Mouse (Mus musculus): ENCODE results near the gene Ankrd35. TPM values are rescaled to one million over a fixed set of nuclear protein-coding genes. Genes with fewer than 3 reads are reported as not detected.
"Not testable (repeated sequence)": the region's sequence is repeated elsewhere in the genome, so short reads cannot be mapped to it uniquely, and the experiment has no call there.

The Ankrd35 gene
- polyA plus RNA-seq, 1 experiment from 2014 or later, result 0.33 TPM

DNA sequence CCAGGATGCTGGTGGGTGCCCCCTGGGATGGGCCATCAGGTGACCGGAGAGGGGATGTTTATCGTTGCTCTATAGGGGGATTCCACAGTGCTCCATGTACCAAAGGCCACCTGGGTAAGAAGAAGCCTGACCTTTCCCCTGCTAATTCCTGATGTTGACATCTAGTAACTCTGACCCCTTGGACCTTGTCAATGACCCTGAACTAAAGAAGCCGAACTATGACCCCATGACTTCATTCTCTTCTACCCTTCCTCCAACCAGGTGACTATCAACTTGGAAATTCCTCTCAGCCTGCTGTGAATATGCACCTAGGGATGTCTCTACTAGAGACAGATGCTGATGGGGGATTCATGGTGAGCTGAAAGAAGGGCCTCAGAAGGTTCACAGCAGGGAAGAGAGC, 22.6 kb upstream of the Ankrd35 start:
- Histone ChIP-seq H3K9me3 (no peaks in the 10 kb centered on the region), H3K36me3 (peaks cover 22% of the 10 kb centered on the region), H3K27ac (replicated peaks) (no peak overlapping the region), H3K9ac (no peak overlapping the region), H3K27me3 (replicated peaks) (no peaks in the 10 kb centered on the region), H3K4me2 (no peak overlapping the region), H3K4me3 (no peak overlapping the region), H3K4me1 (peaks cover 18% of the 10 kb centered on the region)
- no peak for ATAC-seq (ENCODE audit: extremely low read depth, insufficient number of reproducible peaks, low FRiP score, low TSS enrichment)
- WGBS, result 89% methylated on average over 3 of the region's 3 CpGs

DNA sequence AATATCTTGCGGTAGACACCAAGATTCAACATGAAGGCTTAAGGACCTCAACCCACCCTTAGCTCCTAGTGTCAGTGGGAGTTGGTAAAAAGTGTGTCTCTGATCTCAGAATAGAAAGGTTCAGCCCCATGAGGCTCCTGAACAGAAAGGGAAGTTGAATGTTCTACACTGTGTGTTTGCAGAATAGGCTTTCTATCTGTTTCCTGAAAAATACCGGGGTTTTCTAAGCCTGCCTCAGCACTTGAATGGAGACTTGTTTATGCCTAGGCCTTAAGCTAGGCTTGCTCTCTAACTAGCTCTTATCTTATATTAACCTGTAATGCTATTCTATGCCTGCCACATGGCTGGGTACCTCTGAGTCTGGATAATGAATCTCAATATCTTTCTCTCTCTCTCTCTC, 9.0 kb upstream of the Ankrd35 start:
- no peak for ATAC-seq (ENCODE audit: extremely low read depth, insufficient number of reproducible peaks, low FRiP score, low TSS enrichment)
- Histone ChIP-seq H3K4me1 (peaks cover 8% of the 10 kb centered on the region), H3K36me3 (no peaks in the 10 kb centered on the region), H3K27me3 (replicated peaks) (peaks cover 4% of the 10 kb centered on the region; the same call in 1 of the 2 replicates), H3K9me3 (no peaks in the 10 kb centered on the region), H3K9ac (no peak overlapping the region), H3K4me3 (no peak overlapping the region), H3K4me2 (no peak overlapping the region), H3K27ac (replicated peaks) (no peak overlapping the region)
- 72% methylated on average over 2 of the region's 2 CpGs for WGBS

DNA sequence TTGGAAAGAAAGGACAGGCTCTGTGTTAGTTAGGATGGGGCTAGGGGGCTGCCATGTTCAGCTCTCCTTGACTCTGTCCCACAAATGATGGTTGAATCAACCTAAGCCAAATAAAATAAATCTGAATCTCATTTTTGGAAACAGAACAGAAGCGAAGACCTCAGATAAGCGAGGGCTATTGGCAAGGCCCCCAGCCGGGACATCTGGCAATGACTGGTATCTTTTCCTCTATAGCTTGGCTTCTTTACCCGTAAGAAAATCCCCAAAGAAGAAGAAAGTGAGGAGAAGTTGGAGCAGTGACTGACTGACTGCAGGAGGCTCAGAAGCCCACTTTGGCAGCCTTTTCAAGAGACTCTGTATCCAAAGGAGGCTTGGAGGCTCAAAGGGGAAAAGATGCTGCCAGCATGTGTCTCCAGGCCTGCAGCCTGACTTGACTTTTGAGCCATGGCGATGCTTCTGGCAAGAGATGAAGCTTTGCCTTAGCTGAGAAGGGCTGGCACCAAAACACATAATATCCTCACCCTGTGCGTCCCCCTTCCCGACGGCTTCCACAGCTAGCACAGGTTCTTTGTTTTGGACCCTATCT, 7.1 kb upstream of the Ankrd35 start:
- no peak for ATAC-seq (ENCODE audit: extremely low read depth, insufficient number of reproducible peaks, low FRiP score, low TSS enrichment)
- 42% methylated on average over 8 of the region's 8 CpGs for WGBS
- peaks cover 4% of the 10 kb centered on the region; the same call in 1 of the 2 replicates for H3K27me3 ChIP-seq (replicated peaks)
- peak overlapping the region; percentile 24; the same call in 1 of the 2 replicates for H3K9ac ChIP-seq
- H3K9me3 ChIP-seq, result no peaks in the 10 kb centered on the region
- peaks cover 8% of the 10 kb centered on the region for H3K4me1 ChIP-seq
- H3K27ac ChIP-seq (replicated peaks), result peak overlapping the region; percentile 9; the same call in 1 of the 2 replicates
- H3K4me2 ChIP-seq, result peak overlapping the region; percentile 71
- no peaks in the 10 kb centered on the region for H3K36me3 ChIP-seq
- H3K4me3 ChIP-seq, result no peak overlapping the region

- H3K27me3 ChIP-seq (replicated peaks), result peaks cover 4% of the 10 kb centered on the region; the same call in 1 of the 2 replicates
- no peak; the same call in 1 of the 2 replicates for ATAC-seq (ENCODE audit: extremely low read depth, insufficient number of reproducible peaks, low FRiP score, low TSS enrichment)
- WGBS, result 8% methylated on average over 15 of the region's 18 CpGs
- no peaks in the 10 kb centered on the region for H3K9me3 ChIP-seq
- H3K4me2 ChIP-seq, result peak overlapping the region; percentile 71
- no peaks in the 10 kb centered on the region for H3K36me3 ChIP-seq
- H3K27ac ChIP-seq (replicated peaks), result peak overlapping the region; percentile 9
- H3K4me3 ChIP-seq, result peak overlapping the region; percentile 40
- H3K9ac ChIP-seq, result peak overlapping the region; percentile 71
- H3K4me1 ChIP-seq, result peaks cover 8% of the 10 kb centered on the region
These were observed 6.3 kb upstream of the Ankrd35 start for GRCm38 (mm10) chr3:96663432-96664239.

- ATAC-seq (ENCODE audit: extremely low read depth, insufficient number of reproducible peaks, low FRiP score, low TSS enrichment); H3K9me3 ChIP-seq: not testable (repeated sequence)
- 79% methylated on average over 7 of the region's 7 CpGs for WGBS
These were observed 4.1 kb upstream of the Ankrd35 start for GRCm38 (mm10) chr3:96665732-96666363.

DNA sequence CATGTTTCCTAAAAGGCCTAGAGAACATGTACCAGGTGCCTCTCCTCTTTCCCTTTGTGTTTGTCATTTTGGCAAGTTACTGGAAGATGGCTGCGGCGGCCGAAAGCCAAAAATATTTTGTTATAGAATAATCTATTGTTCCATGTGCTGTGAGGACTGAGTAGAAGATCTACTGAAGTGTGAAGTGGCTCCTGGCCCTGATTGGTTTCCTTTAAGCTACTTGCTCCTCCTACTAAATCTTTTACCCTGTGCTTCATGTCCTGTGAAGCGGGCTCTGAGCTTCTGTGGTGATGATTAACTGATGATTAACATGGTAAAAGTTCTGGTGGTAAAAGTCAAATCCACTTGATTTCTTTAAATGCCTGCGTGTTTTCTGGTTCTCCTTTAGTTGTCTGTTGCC, 3.0 kb upstream of the Ankrd35 start:
- Histone ChIP-seq H3K9ac (no peak overlapping the region), H3K4me1 (peaks cover 17% of the 10 kb centered on the region), H3K9me3 (no peaks in the 10 kb centered on the region), H3K36me3 (no peaks in the 10 kb centered on the region), H3K4me3 (no peak overlapping the region), H3K27ac (replicated peaks) (no peak overlapping the region), H3K27me3 (replicated peaks) (peaks cover 15% of the 10 kb centered on the region; the same call in 1 of the 2 replicates), H3K4me2 (no peak overlapping the region)
- no peak for ATAC-seq (ENCODE audit: extremely low read depth, insufficient number of reproducible peaks, low FRiP score, low TSS enrichment)
- 77% methylated on average over 5 of the region's 5 CpGs for WGBS

More at GRCm38 (mm10) chr3:96665732-96666363, 4.1 kb upstream of the Ankrd35 start:
- not testable (repeated sequence) for H3K9ac ChIP-seq; H3K27me3 ChIP-seq (replicated peaks); H3K4me2 ChIP-seq; H3K27ac ChIP-seq (replicated peaks); H3K36me3 ChIP-seq; H3K4me3 ChIP-seq
- H3K4me1 ChIP-seq, result peaks cover 16% of the 10 kb centered on the region

GRCm38 (mm10) chr3:96667316-96667715, 2.6 kb upstream of the Ankrd35 start:
- Histone ChIP-seq H3K9me3 (no peaks in the 10 kb centered on the region), H3K27me3 (replicated peaks) (peaks cover 19% of the 10 kb centered on the region; the same call in 1 of the 2 replicates), H3K4me2 (no peak overlapping the region), H3K27ac (replicated peaks) (no peak overlapping the region), H3K36me3 (no peaks in the 10 kb centered on the region), H3K4me3 (no peak overlapping the region), H3K4me1 (peaks cover 17% of the 10 kb centered on the region), H3K9ac (no peak overlapping the region)
- no peak for ATAC-seq (ENCODE audit: extremely low read depth, insufficient number of reproducible peaks, low FRiP score, low TSS enrichment)
- WGBS, result 34% methylated on average over 1 of the region's 1 CpGs

DNA sequence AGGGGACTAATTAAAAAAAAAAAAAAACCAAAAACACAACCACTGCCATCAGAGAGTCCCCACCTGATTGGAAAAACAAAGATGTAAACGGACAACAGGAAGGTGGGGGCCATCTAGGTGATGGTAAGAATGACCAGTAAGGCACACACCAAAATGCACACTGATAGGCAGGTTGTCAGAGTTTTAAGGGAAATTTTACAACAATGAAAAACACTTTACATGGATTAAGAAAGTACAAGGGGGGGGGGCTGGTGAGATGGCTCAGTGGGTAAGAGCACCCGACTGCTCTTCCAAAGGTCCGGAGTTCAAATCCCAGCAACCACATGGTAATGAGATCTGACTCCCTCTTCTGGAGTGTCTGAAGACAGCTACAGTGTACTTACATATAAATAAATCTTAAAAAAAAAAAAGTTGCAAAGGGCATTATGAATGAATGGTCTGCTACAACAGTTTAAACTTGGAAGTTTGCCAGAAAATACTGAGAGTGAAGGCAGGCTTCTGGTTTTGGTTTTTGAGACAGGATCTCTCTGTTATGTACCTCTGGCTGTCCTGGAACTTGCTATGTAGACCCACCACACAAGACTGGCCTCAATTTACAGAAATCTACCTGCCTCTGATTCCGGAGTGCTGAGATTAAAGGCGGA, 1.4 kb upstream of the Ankrd35 start:
- no peak for ATAC-seq (ENCODE audit: extremely low read depth, insufficient number of reproducible peaks, low FRiP score, low TSS enrichment)
- Histone ChIP-seq H3K4me3 (no peak overlapping the region), H3K27ac (replicated peaks) (no peak overlapping the region), H3K9ac (no peak overlapping the region), H3K27me3 (replicated peaks) (peaks cover 22% of the 10 kb centered on the region; the same call in 1 of the 2 replicates), H3K4me1 (peaks cover 14% of the 10 kb centered on the region), H3K9me3 (no peaks in the 10 kb centered on the region), H3K4me2 (no peak overlapping the region), H3K36me3 (no peaks in the 10 kb centered on the region)
- 90% methylated on average over 5 of the region's 5 CpGs for WGBS

DNA sequence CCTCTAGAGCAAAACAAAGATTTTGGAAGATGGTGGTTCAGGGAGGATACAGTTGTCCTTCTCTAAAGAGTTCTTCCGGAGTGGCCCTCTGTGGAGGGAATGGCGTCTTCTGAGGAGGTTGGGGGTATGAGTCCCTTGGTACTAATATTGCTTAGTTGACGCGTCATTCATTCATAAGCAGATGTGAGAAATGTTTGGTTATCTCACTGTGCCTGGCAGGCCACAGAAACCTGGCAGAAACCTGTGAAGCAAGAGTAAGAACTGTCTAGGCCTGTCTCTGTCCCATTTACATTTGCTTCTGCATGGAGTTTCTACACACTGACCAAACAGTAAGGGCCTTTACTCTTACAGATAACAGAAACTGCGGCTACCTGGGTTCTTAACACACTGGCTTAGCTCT, 1.6 kb downstream of the Ankrd35 start:
- no peaks in the 10 kb centered on the region for H3K9me3 ChIP-seq
- H3K4me2 ChIP-seq, result no peak overlapping the region
- no peak overlapping the region for H3K4me3 ChIP-seq
- ATAC-seq (ENCODE audit: extremely low read depth, insufficient number of reproducible peaks, low FRiP score, low TSS enrichment), result no peak
- H3K27ac ChIP-seq (replicated peaks), result no peak overlapping the region
- no peaks in the 10 kb centered on the region for H3K36me3 ChIP-seq
- H3K27me3 ChIP-seq (replicated peaks), result peaks cover 22% of the 10 kb centered on the region; the same call in 1 of the 2 replicates
- WGBS, result 87% methylated on average over 5 of the region's 5 CpGs
- peaks cover 8% of the 10 kb centered on the region for H3K4me1 ChIP-seq
- no peak overlapping the region for H3K9ac ChIP-seq

DNA sequence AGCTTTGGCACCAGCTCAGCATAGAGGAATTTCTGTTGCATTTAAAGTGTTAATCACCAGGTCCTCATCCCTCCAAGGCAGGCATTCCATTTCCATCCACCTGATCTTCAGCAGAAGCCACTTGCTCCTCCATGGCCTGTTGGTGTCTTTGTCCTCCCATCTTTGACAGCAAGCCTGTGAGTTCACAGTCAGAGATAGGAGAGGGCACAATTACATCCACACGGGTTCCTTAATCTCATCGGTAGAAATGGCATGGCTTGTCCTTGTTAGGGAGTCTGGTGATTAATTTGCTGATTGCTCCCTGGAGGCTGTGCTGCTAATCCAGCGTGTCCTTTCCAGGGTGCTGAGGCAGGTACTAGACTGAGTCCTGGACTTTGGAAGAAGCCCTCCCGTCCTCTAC, 3.6 kb downstream of the Ankrd35 start:
- no peak for ATAC-seq (ENCODE audit: extremely low read depth, insufficient number of reproducible peaks, low FRiP score, low TSS enrichment)
- Histone ChIP-seq H3K4me3 (no peak overlapping the region), H3K4me1 (peaks cover 8% of the 10 kb centered on the region), H3K27ac (replicated peaks) (no peak overlapping the region), H3K9me3 (no peaks in the 10 kb centered on the region), H3K36me3 (no peaks in the 10 kb centered on the region), H3K4me2 (no peak overlapping the region), H3K9ac (no peak overlapping the region), H3K27me3 (replicated peaks) (peaks cover 28% of the 10 kb centered on the region)
- 57% methylated on average over 4 of the region's 4 CpGs for WGBS

- H3K27ac ChIP-seq (replicated peaks), result no peak overlapping the region
- no peaks in the 10 kb centered on the region for H3K9me3 ChIP-seq
- H3K4me3 ChIP-seq, result no peak overlapping the region
- 52% methylated on average over 8 of the region's 8 CpGs for WGBS
- H3K9ac ChIP-seq, result no peak overlapping the region
- H3K4me2 ChIP-seq, result no peak overlapping the region
- peaks cover 37% of the 10 kb centered on the region for H3K27me3 ChIP-seq (replicated peaks)
- no peaks in the 10 kb centered on the region for H3K36me3 ChIP-seq
- peaks cover 16% of the 10 kb centered on the region for H3K4me1 ChIP-seq
- ATAC-seq (ENCODE audit: extremely low read depth, insufficient number of reproducible peaks, low FRiP score, low TSS enrichment), result no peak
These were observed 4.5 kb downstream of the Ankrd35 start for GRCm38 (mm10) chr3:96674442-96674841.
